ENCODE assay signal across 16 mouse cellular contexts in genomic region chr10:111155571-111155970, GRCm38 (mm10).
"Had no signal": no experiment of that assay in that cellular context is flagged by ENCODE, and none has a peak within 500 bp of the region (broad histone marks: within the 10 kb centered on the region; RNA-seq: fewer than 3 reads in every experiment).

No protein-coding gene starts in this region.

- H3K36me3 ChIP-seq: limb, embryonic 10.5 days; midbrain, embryonic 10.5 days; midbrain, embryonic 15.5 days; neural tube, embryonic 12.5 days had no signal

- H3K9ac ChIP-seq: liver, embryonic 14.5 days; midbrain, embryonic 15.5 days; neural tube, embryonic 12.5 days had no signal

- H3K27me3 ChIP-seq: midbrain, embryonic 15.5 days; neural tube, embryonic 12.5 days had no signal

- H3K9me3 ChIP-seq: limb, embryonic 10.5 days; midbrain, embryonic 10.5 days; midbrain, embryonic 15.5 days; neural tube, embryonic 12.5 days had no signal

- H3K4me2 ChIP-seq: midbrain, embryonic 15.5 days; neural tube, embryonic 12.5 days had no signal

- H3K27ac ChIP-seq: kidney, postnatal 0 days; limb, embryonic 10.5 days; liver, embryonic 14.5 days; midbrain, embryonic 10.5 days; midbrain, embryonic 15.5 days; neural tube, embryonic 12.5 days had no signal

- H3K4me3 ChIP-seq: limb, embryonic 10.5 days; midbrain, embryonic 10.5 days; midbrain, embryonic 15.5 days; neural tube, embryonic 12.5 days had no signal

- H3K4me1 ChIP-seq: midbrain, embryonic 10.5 days; midbrain, embryonic 15.5 days; neural tube, embryonic 12.5 days had no signal

- ATAC-seq: lung, postnatal 0 days; midbrain, embryonic 15.5 days had no signal

- DNase-seq: kidney, adult 11 months; kidney, adult 9 months; kidney, postnatal 36 days; lung, adult 2 months; lung, postnatal 36 days; retina, postnatal 1 day; right cerebral cortex, postnatal 4 days; spleen, adult 18-20 months; thymus, postnatal 36 days had no signal
